Mouse (Mus musculus) megakaryocyte, embryonic 14.5 days (primary cell): Measurements from ENCODE around the gene Cpa2.

Experiments
- FLI1 ChIP-seq: IDR thresholded peaks from 2 replicates; pipeline ENCODE4 v1.6.1; 2012; ENCODE audit warnings: low read length, inconsistent platforms, mixed read lengths
- GATA1 ChIP-seq: IDR thresholded peaks from 3 replicates; pipeline ENCODE4 v1.6.1; 2012; ENCODE audit warnings: mixed read lengths, low read length, inconsistent platforms, borderline replicate concordance

DNA sequence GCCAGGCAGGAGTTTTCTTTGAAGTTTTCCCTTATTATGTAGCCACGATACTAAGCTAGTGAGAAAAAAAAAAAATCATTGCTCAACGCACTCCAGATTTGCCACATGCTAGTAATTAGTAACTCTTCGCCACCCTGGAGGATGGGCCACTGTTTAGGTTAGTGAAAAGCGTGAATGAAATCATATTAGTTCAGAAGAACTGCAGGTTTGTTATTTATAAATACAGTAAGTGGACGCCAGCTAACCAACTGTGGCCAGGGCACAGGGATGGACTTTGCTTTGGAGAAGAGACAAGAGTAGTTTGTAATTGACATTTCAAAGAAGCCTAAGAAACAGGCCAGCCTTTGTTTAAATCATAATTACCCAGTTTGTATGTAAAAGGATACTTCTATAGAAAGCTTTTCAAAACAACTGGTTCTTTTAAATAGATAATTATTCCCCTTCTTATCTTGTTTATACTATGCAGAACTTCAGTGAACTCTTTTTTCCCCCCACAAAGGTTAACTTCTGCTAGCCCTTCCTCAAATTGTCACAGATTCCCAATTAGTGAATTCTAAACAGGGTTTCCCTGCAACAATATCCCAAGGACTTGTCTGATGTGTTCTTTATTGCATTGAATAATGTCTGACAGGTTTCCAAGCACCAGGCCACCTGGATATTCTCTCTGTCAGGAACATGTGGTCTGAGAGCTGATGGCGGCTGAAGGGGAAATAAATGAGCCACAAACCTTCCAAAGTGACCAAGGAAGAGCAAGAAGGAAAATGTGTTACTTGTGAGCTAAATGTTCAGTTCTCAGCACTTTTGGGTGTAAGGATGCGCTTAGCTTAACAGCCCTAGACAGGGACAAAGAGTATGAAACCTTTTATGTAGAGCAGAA, 15.7 kb upstream of the Cpa2 start:
- TF ChIP-seq GATA1: no peak
- TF ChIP-seq FLI1: no peak
